Mouse (Mus musculus): ENCODE results near the gene Dlg1.

The Dlg1 gene

GRCm38 (mm10) chr16:31737761-31738160 lies 74.5 kb downstream of the Dlg1 start:
- no peak for ATAC-seq (ENCODE audit: low TSS enrichment)

- no peak for ATAC-seq (ENCODE audit: low TSS enrichment)
These were observed 77.0 kb downstream of the Dlg1 start for GRCm38 (mm10) chr16:31740271-31740670.

- ATAC-seq (ENCODE audit: low TSS enrichment): no peak
These were observed 77.5 kb downstream of the Dlg1 start for GRCm38 (mm10) chr16:31740704-31741103.

- ATAC-seq (ENCODE audit: low TSS enrichment): no peak
These were observed 87.3 kb downstream of the Dlg1 start for GRCm38 (mm10) chr16:31750526-31750925.

GRCm38 (mm10) chr16:31754172-31755025 lies 91.2 kb downstream of the Dlg1 start:
- ATAC-seq (ENCODE audit: low TSS enrichment): peak; percentile 81

GRCm38 (mm10) chr16:31755053-31755452 lies 91.8 kb downstream of the Dlg1 start:
- ATAC-seq (ENCODE audit: low TSS enrichment): no peak

- ATAC-seq (ENCODE audit: low TSS enrichment): no peak
These were observed 93.2 kb downstream of the Dlg1 start for GRCm38 (mm10) chr16:31756436-31756835.

- no peak for ATAC-seq (ENCODE audit: low TSS enrichment)
These were observed 94.4 kb downstream of the Dlg1 start for GRCm38 (mm10) chr16:31757606-31758005.

GRCm38 (mm10) chr16:31759416-31759815 lies 96.2 kb downstream of the Dlg1 start:
- ATAC-seq (ENCODE audit: low TSS enrichment): no peak

GRCm38 (mm10) chr16:31766298-31766697 lies 103.1 kb downstream of the Dlg1 start:
- no peak for ATAC-seq (ENCODE audit: low TSS enrichment)

- ATAC-seq (ENCODE audit: low TSS enrichment): no peak
These were observed 103.5 kb downstream of the Dlg1 start for GRCm38 (mm10) chr16:31766715-31767114.

- peak; percentile 91 for ATAC-seq (ENCODE audit: low TSS enrichment)
These were observed 112.7 kb downstream of the Dlg1 start for GRCm38 (mm10) chr16:31775924-31776323.

- peak; percentile 34; the same call in 1 of the 2 replicates for ATAC-seq (ENCODE audit: low TSS enrichment)
These were observed 117.8 kb downstream of the Dlg1 start for GRCm38 (mm10) chr16:31781015-31781414.

- peak; percentile 91 for ATAC-seq (ENCODE audit: low TSS enrichment)
These were observed 126.8 kb downstream of the Dlg1 start for GRCm38 (mm10) chr16:31790056-31790455.

GRCm38 (mm10) chr16:31803644-31804043 lies 140.4 kb downstream of the Dlg1 start:
- ATAC-seq (ENCODE audit: low TSS enrichment): no peak

- ATAC-seq (ENCODE audit: low TSS enrichment): no peak; the same call in 1 of the 2 replicates
These were observed 162.8 kb downstream of the Dlg1 start for GRCm38 (mm10) chr16:31826049-31826448.

- no peak for ATAC-seq (ENCODE audit: low TSS enrichment)
These were observed 167.5 kb downstream of the Dlg1 start for GRCm38 (mm10) chr16:31830726-31831125.

GRCm38 (mm10) chr16:31832630-31833422 lies 169.6 kb downstream of the Dlg1 start:
- no peak for ATAC-seq (ENCODE audit: low TSS enrichment)

GRCm38 (mm10) chr16:31834011-31834584 lies 170.9 kb downstream of the Dlg1 start:
- 0 out of 2 replicates have a peak, but pooled peaks have one; percentile 41 for ATAC-seq (ENCODE audit: low TSS enrichment)

- no peak for ATAC-seq (ENCODE audit: low TSS enrichment)
These were observed 171.5 kb downstream of the Dlg1 start for GRCm38 (mm10) chr16:31834662-31835318.

- ATAC-seq (ENCODE audit: low TSS enrichment): no peak
These were observed 174.1 kb downstream of the Dlg1 start for GRCm38 (mm10) chr16:31837362-31837761.

GRCm38 (mm10) chr16:31844246-31844645 lies 181.0 kb downstream of the Dlg1 start:
- no peak for ATAC-seq (ENCODE audit: low TSS enrichment)
